Mouse (Mus musculus): ENCODE measurements around the gene Spp1.

Spp1 gene

GRCm38 (mm10) chr5:104434835-104435301, at the start of gene Spp1:
Gene Spp1, plus strand, starts transcription at chr5:104435118.
- DNase-seq (ENCODE audit: low spot score in 2 of 2): no peak

GRCm38 (mm10) chr5:104385521-104385920, 49.4 kb upstream of the Spp1 start:
- no peak for DNase-seq (ENCODE audit: low spot score in 2 of 2)

- DNase-seq (ENCODE audit: low spot score in 2 of 2): no peak
These were observed 48.0 kb upstream of the Spp1 start for GRCm38 (mm10) chr5:104386908-104387307.

GRCm38 (mm10) chr5:104390962-104391361, 44.0 kb upstream of the Spp1 start:
- DNase-seq (ENCODE audit: low spot score in 2 of 2): no peak

GRCm38 (mm10) chr5:104392784-104393183, 42.1 kb upstream of the Spp1 start:
- no peak for DNase-seq (ENCODE audit: low spot score in 2 of 2)

GRCm38 (mm10) chr5:104396286-104396685, 38.6 kb upstream of the Spp1 start:
- no peak for DNase-seq (ENCODE audit: low spot score in 2 of 2)

DNA sequence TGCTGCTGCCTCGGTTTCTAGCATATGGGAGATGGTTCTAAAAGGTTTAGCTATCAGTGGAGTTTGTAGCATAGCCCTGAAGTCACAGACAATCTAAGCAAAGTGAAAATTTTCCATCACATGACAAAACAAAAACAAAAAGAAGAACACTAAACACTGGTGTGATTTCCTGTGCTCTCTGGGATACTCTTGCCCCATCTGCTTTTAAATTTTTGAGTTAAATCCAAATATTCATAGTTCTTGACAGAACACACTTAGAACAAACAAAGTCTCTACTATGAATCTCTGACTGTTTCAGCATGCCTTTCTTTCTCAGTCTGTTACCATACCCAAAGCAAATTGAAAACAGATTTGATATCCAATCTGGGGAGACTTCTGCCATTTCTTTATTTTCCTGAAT, 36.9 kb upstream of the Spp1 start:
- no peak for DNase-seq (ENCODE audit: low spot score in 2 of 2)

GRCm38 (mm10) chr5:104399291-104399950, 35.5 kb upstream of the Spp1 start:
- DNase-seq (ENCODE audit: low spot score in 2 of 2): no peak

DNA sequence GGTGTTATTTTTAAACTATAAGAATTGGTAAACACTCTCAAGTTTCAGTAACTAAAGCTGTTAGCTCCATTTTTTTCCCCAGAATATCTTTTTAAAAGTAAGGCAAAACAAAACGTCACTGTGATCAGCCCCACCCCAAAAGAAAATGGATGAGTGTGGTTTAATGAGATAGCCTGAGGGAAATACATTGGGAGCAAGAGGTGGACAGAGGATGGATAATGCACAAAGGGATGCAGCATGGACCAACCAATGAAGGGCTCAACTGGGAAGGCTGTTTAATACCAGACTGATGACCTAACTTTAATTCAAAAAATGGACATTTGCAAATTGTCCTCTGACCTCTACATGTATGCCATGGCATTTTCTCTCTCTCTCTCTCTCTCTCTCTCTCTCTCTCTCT, 34.9 kb upstream of the Spp1 start:
- DNase-seq (ENCODE audit: low spot score in 2 of 2): no peak

DNA sequence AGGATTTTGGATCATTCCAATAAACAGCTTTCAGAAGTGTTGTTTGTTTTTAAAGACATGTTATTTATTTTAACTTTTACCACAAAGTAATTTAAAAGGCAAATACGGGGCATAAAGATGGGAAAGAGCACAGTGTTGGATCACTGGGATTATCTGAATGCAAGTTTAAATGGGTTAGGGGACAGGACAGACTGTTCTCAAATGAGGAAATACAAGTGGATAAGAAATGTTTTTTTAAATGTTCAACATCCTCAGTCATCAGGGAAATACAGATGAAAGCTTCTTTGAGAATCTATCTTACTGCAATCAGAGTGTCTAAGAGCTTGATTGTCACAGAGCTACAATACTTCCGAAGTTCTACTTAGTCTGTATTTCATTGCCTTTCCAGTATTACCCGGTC, 32.3 kb upstream of the Spp1 start:
- no peak for DNase-seq (ENCODE audit: low spot score in 2 of 2)

GRCm38 (mm10) chr5:104403351-104403750, 31.6 kb upstream of the Spp1 start:
- no peak for DNase-seq (ENCODE audit: low spot score in 2 of 2)

DNA sequence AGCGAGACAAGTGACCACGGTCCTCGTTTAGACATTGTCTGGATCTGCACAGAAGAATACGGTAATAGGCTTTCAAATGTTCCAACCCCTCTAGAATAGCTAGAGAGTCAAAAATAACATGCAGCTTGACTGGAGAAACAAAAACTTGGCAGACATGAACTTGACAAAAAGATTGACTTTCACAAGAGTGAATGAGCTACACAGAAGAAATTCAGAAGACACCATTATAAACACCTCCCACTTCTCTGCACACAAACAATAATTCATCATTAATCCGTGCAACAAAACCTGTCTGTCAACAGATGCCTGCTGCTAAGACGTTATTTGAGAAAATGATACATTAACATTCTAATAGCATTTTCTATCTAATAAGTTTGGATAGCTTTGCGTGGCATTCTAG, 30.4 kb upstream of the Spp1 start:
- DNase-seq (ENCODE audit: low spot score in 2 of 2): no peak

GRCm38 (mm10) chr5:104405051-104405450, 29.9 kb upstream of the Spp1 start:
- no peak for DNase-seq (ENCODE audit: low spot score in 2 of 2)

- DNase-seq (ENCODE audit: low spot score in 2 of 2): no peak
These were observed 28.2 kb upstream of the Spp1 start for GRCm38 (mm10) chr5:104406756-104407155.

DNA sequence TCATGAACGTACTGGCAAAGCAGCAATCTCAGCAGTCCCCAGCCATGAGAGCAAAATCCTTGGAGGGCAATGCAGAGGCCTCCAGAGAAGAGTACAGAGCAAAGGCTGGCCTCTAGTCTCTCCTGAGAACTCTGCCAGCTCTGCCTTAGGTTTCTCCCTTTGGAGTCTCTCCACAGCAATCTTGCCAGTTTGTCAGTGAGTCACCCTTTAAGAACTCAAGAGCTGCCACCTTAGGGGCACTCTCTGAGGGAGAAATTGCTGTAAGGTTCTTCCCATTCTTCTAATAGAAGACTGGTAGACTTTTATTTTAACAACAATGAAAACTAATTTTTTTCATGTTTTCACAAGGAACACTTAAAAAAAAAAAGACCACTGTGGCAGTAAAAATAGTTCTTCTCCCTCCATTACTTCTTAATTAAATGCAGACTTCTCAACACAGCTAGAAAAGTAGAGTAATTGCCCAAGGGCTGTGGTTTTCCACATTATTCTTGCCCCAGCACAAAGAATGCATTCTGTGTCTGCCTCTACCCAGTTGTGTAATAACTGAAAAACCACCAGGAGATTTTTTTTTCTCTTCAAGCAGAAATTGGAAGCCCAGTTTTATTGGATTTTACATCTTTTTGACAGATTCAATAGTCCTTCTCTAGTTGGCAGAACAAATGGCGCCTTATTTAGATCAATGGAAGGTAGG, 27.2 kb upstream of the Spp1 start:
- no peak for DNase-seq (ENCODE audit: low spot score in 2 of 2)

DNA sequence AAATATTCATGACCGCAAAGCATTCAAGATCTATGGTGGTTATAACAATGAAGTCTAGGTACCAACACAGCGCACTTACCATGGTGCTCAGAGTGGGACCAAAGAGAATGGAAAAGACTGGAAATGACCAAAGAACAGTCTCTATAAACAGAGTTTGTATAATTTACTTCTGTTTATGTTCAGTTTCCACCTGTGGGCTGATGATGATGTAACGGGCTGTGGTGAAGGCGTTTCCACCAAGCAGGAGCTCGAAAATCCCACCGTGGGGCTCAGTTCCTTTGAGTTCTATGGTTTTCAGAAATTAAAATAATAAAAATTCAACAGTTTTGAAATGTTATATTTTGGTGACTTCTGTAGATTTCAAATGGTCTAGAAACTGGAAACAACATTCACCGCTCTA, 26.4 kb upstream of the Spp1 start:
- no peak for DNase-seq (ENCODE audit: low spot score in 2 of 2)

GRCm38 (mm10) chr5:104415999-104416398, 18.9 kb upstream of the Spp1 start:
- no peak for DNase-seq (ENCODE audit: low spot score in 2 of 2)

- DNase-seq (ENCODE audit: low spot score in 2 of 2): no peak
These were observed 17.9 kb upstream of the Spp1 start for GRCm38 (mm10) chr5:104417028-104417427.

DNA sequence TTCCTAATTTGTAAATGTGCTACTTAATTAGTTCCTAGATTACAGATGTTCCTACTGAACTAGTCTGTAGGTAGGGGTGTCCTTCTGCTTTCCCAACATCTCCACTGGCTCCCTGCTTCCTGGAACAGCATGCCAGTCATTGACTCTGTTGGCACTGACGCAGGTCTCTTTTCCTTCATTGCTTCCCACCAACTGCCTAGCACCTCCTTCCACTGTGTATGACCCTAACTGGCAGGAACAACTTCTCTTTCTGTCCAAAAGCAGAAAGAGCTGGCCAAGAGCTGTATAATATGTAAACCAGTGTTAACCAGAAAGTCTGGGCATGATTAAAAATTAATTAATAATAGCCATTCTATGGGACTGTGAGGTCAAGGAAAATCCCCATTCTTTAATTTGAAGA, 17.2 kb upstream of the Spp1 start:
- no peak for DNase-seq (ENCODE audit: low spot score in 2 of 2)

GRCm38 (mm10) chr5:104422039-104422438, 12.9 kb upstream of the Spp1 start:
- DNase-seq (ENCODE audit: low spot score in 2 of 2): no peak

GRCm38 (mm10) chr5:104423861-104424260, 11.1 kb upstream of the Spp1 start:
- no peak for DNase-seq (ENCODE audit: low spot score in 2 of 2)

GRCm38 (mm10) chr5:104425949-104426348, 9.0 kb upstream of the Spp1 start:
- no peak for DNase-seq (ENCODE audit: low spot score in 2 of 2)

DNA sequence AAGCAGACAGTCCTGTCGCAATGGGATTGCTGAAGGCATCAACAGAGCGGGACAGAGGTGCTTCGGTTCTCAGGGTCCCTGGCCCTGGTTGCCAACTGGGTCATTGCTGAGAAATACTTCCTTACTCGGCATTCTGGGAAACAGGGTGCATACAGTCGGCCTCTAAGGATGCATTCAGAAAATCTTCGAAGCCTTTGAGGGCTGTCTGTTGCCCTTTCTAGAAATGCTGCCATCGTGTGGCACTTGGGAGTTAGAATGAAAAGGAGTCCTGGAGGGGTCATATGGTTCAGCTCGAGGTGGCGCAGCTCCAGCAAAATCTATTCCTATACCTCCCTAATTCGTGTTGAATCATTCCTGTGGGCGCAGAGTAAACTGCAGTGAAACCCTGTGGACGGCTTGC, 2.0 kb upstream of the Spp1 start:
- DNase-seq (ENCODE audit: low spot score in 2 of 2): no peak
